Mouse (Mus musculus): ENCODE measurements around the gene Hhatl. TPM values are rescaled to one million over a fixed set of nuclear protein-coding genes. Genes with fewer than 3 reads are reported as not detected.

Gene Hhatl
- polyA plus RNA-seq, 1 experiment, result 0.07 TPM

GRCm38 (mm10) chr9:121798887-121799520 is 6.7 kb upstream of the Hhatl start:
- no peak overlapping the region for H3ac ChIP-seq (ENCODE audit: control insufficient read depth, insufficient read length, low read depth)
- TF ChIP-seq USF1 (IDR thresholded peaks at IDR 0.05; ENCODE audit: low read depth), result no peak
- TF ChIP-seq CEBPB (IDR thresholded peaks at IDR 0.05; ENCODE audit: low read depth), result no peak
- no peak for TF ChIP-seq MYOD1 (IDR thresholded peaks at IDR 0.05; ENCODE audit: control insufficient read depth, insufficient read length, low read depth)
- TF ChIP-seq FOSL1 (IDR thresholded peaks at IDR 0.05; ENCODE audit: insufficient read depth, low read length, poor library complexity, severe bottlenecking), result no peak
- TF ChIP-seq MAX (IDR thresholded peaks at IDR 0.05), result no peak
- TF ChIP-seq MYOG (IDR thresholded peaks at IDR 0.05; ENCODE audit: control insufficient read depth, extremely low read depth, insufficient read length), result no peak
- no peak for TF ChIP-seq CTCF (IDR thresholded peaks at IDR 0.05; ENCODE audit: control insufficient read depth, insufficient read depth, insufficient read length)
- H3K36me3 ChIP-seq (ENCODE audit: control insufficient read depth, insufficient read depth), result no peaks in the 10 kb centered on the region

DNA sequence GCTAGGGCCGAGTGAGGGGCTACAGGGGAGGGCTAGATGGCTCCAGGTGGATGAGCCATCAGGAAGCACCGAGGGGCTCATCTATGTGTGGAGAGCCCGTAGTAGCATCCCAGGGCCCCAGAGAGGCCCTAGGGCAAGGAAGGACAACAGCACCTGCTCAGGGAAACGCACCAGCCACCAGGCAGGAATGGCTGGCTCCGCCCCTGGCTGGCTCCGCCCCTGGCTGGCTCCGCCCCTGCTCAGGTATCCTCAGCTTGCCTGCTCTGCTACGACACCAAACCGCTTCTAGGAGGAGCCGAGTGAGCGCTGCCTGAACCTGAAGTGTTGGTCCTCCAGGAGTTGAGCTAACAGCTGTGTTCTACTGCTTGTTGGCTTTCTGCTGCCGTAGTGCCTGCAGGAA is 5.4 kb upstream of the Hhatl start:
- Histone ChIP-seq H3K27me3 (ENCODE audit: control insufficient read depth, insufficient read depth, insufficient read length) (peaks cover 7% of the 10 kb centered on the region), H3K4me3 (ENCODE audit: insufficient read depth, poor library complexity, severe bottlenecking) (no peak overlapping the region), H3K36me3 (ENCODE audit: control insufficient read depth, insufficient read depth) (no peaks in the 10 kb centered on the region)

More at GRCm38 (mm10) chr9:121798887-121799520, 6.7 kb upstream of the Hhatl start:
- Histone ChIP-seq H3K79me3 (ENCODE audit: low read depth) (no peaks in the 10 kb centered on the region), H3K27me3 (ENCODE audit: control insufficient read depth, insufficient read depth, insufficient read length) (peaks cover 7% of the 10 kb centered on the region), H3K79me2 (ENCODE audit: control insufficient read depth, insufficient read depth) (no peaks in the 10 kb centered on the region), H3K4me3 (ENCODE audit: insufficient read depth, poor library complexity, severe bottlenecking) (no peak overlapping the region)

DNA sequence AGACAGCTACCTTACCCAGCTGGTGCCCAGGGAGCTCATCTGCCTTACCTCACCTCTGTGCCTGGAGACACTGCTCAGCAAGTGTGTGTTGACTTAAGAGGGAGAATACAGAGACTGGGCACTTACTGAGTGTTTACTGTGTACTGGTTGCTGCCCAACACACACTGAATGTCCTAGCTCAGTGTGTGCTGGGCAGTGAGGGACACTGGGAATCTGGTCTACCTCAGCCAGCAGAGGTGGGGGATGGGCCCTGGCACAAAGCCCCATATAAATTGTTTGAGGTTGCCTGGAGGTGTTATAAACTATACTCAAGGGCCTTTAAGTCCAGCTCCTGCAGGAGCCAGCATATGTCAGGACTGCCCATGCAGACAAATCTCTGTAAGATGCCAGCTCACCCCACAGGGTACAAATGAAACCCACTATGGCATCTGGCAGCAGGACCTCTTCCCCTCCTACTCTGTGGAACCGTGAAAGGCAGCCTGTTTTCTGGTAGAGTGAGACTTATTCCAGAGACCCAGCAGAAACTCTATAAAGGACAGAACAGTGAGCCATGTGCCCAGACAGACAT is 2.7 kb upstream of the Hhatl start:
- Histone ChIP-seq H3K36me3 (ENCODE audit: control insufficient read depth, insufficient read depth) (no peaks in the 10 kb centered on the region), H3K79me2 (ENCODE audit: control insufficient read depth, insufficient read depth) (no peaks in the 10 kb centered on the region), H3K27me3 (ENCODE audit: control insufficient read depth, insufficient read depth, insufficient read length) (peaks cover 4% of the 10 kb centered on the region), H3K79me3 (ENCODE audit: low read depth) (no peaks in the 10 kb centered on the region), H3K4me3 (ENCODE audit: insufficient read depth, poor library complexity, severe bottlenecking) (no peak overlapping the region), H3ac (ENCODE audit: control insufficient read depth, insufficient read length, low read depth) (no peak overlapping the region)
- no peak for TF ChIP-seq MYOG (IDR thresholded peaks at IDR 0.05; ENCODE audit: control insufficient read depth, extremely low read depth, insufficient read length)
- TF ChIP-seq USF1 (IDR thresholded peaks at IDR 0.05; ENCODE audit: low read depth), result no peak
- no peak for TF ChIP-seq CTCF (IDR thresholded peaks at IDR 0.05; ENCODE audit: control insufficient read depth, insufficient read depth, insufficient read length)
- TF ChIP-seq MYOD1 (IDR thresholded peaks at IDR 0.05; ENCODE audit: control insufficient read depth, insufficient read length, low read depth), result no peak
- TF ChIP-seq FOSL1 (IDR thresholded peaks at IDR 0.05; ENCODE audit: insufficient read depth, low read length, poor library complexity, severe bottlenecking), result no peak
- TF ChIP-seq MAX (IDR thresholded peaks at IDR 0.05), result no peak
- TF ChIP-seq CEBPB (IDR thresholded peaks at IDR 0.05; ENCODE audit: low read depth), result no peak

More for the DNA sequence above, 5.4 kb upstream of the Hhatl start:
- H3ac ChIP-seq (ENCODE audit: control insufficient read depth, insufficient read length, low read depth), result no peak overlapping the region
- TF ChIP-seq FOSL1 (IDR thresholded peaks at IDR 0.05; ENCODE audit: insufficient read depth, low read length, poor library complexity, severe bottlenecking) (no peak), MYOD1 (IDR thresholded peaks at IDR 0.05; ENCODE audit: control insufficient read depth, insufficient read length, low read depth) (no peak), CEBPB (IDR thresholded peaks at IDR 0.05; ENCODE audit: low read depth) (no peak), MYOG (IDR thresholded peaks at IDR 0.05; ENCODE audit: control insufficient read depth, extremely low read depth, insufficient read length) (no peak)
- H3K79me3 ChIP-seq (ENCODE audit: low read depth), result no peaks in the 10 kb centered on the region
- no peaks in the 10 kb centered on the region for H3K79me2 ChIP-seq (ENCODE audit: control insufficient read depth, insufficient read depth)

DNA sequence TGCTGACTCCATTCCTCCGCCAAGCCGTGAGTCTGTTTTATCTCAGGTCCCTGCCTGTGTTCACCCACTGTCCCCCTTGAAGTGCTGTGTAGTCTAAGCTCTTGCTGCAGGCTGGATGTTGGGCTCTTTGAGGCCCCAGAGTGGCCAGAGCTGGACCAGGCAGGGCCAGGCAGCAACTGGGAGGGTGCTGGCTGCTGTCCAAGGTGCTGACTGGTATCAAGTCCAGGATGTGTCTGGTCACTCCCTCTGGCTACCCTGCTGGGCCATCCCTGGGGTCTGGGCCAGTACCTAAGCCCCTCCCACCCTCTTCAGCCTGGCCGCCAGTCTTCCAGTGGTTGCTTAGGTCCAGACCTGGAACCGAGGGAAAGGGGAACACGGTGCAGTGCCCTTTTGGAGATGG is 1.1 kb downstream of the Hhatl start:
- Histone ChIP-seq H3K4me3 (ENCODE audit: insufficient read depth, poor library complexity, severe bottlenecking) (no peak overlapping the region), H3ac (ENCODE audit: control insufficient read depth, insufficient read length, low read depth) (no peak overlapping the region), H3K27me3 (ENCODE audit: control insufficient read depth, insufficient read depth, insufficient read length) (peaks cover 9% of the 10 kb centered on the region), H3K36me3 (ENCODE audit: control insufficient read depth, insufficient read depth) (no peaks in the 10 kb centered on the region), H3K79me2 (ENCODE audit: control insufficient read depth, insufficient read depth) (no peaks in the 10 kb centered on the region), H3K79me3 (ENCODE audit: low read depth) (no peaks in the 10 kb centered on the region)
- no peak for TF ChIP-seq MAX (IDR thresholded peaks at IDR 0.05)

GRCm38 (mm10) chr9:121786359-121786758 is 5.9 kb downstream of the Hhatl start:
- no peak overlapping the region for H3ac ChIP-seq (ENCODE audit: control insufficient read depth, insufficient read length, low read depth)
- H3K36me3 ChIP-seq (ENCODE audit: control insufficient read depth, insufficient read depth), result no peaks in the 10 kb centered on the region
- no peaks in the 10 kb centered on the region for H3K79me2 ChIP-seq (ENCODE audit: control insufficient read depth, insufficient read depth)
- H3K27me3 ChIP-seq (ENCODE audit: control insufficient read depth, insufficient read depth, insufficient read length), result peaks cover 9% of the 10 kb centered on the region
- H3K4me3 ChIP-seq (ENCODE audit: insufficient read depth, poor library complexity, severe bottlenecking), result no peak overlapping the region
- no peaks in the 10 kb centered on the region for H3K79me3 ChIP-seq (ENCODE audit: low read depth)
- TF ChIP-seq USF1 (IDR thresholded peaks at IDR 0.05; ENCODE audit: low read depth) (no peak), MYOG (IDR thresholded peaks at IDR 0.05; ENCODE audit: control insufficient read depth, extremely low read depth, insufficient read length) (no peak), CEBPB (IDR thresholded peaks at IDR 0.05; ENCODE audit: low read depth) (no peak), FOSL1 (IDR thresholded peaks at IDR 0.05; ENCODE audit: insufficient read depth, low read length, poor library complexity, severe bottlenecking) (no peak), MYOD1 (IDR thresholded peaks at IDR 0.05; ENCODE audit: control insufficient read depth, insufficient read length, low read depth) (no peak)

GRCm38 (mm10) chr9:121785261-121785660 is 7.0 kb downstream of the Hhatl start:
- H3ac ChIP-seq (ENCODE audit: control insufficient read depth, insufficient read length, low read depth), result no peak overlapping the region
- H3K27me3 ChIP-seq (ENCODE audit: control insufficient read depth, insufficient read depth, insufficient read length), result peaks cover 9% of the 10 kb centered on the region
- H3K36me3 ChIP-seq (ENCODE audit: control insufficient read depth, insufficient read depth), result no peaks in the 10 kb centered on the region
- no peak overlapping the region for H3K4me3 ChIP-seq (ENCODE audit: insufficient read depth, poor library complexity, severe bottlenecking)
- TF ChIP-seq CTCF (IDR thresholded peaks at IDR 0.05; ENCODE audit: control insufficient read depth, insufficient read depth, insufficient read length) (no peak), MYOD1 (IDR thresholded peaks at IDR 0.05; ENCODE audit: control insufficient read depth, insufficient read length, low read depth) (no peak)
- H3K79me2 ChIP-seq (ENCODE audit: control insufficient read depth, insufficient read depth), result no peaks in the 10 kb centered on the region
- H3K79me3 ChIP-seq (ENCODE audit: low read depth), result no peaks in the 10 kb centered on the region

All from C2C12 (cell line).